Mouse (Mus musculus) cortical plate, adult 2 months (tissue): Measurements from ENCODE around the gene Dcaf1.

Source experiments
- CTCF ChIP-seq: fragments of 200-500 bp; IDR thresholded peaks from 2 replicates; pipeline ENCODE4 v1.5.1; 2011; ENCODE audit warnings: mild to moderate bottlenecking, control low read depth, low read length; ENCODE audit not compliant: insufficient read depth; ENCODE audit errors: extremely low read depth
- POLR2A ChIP-seq: fragments of 200-500 bp; IDR thresholded peaks from 2 replicates; pipeline ENCODE4 v1.6.1; 2011; ENCODE audit warnings: mild to moderate bottlenecking, low read length, control low read depth; ENCODE audit not compliant: insufficient read depth; ENCODE audit errors: extremely low read depth

GRCm38 (mm10) chr9:106890496-106891240, 69.0 kb downstream of the Dcaf1 start:
- no peak for TF ChIP-seq POLR2A
- no peak for TF ChIP-seq CTCF
